Mouse (Mus musculus): ENCODE data around the gene Mecr. TPM values are rescaled to one million over a fixed set of nuclear protein-coding genes. Genes with fewer than 3 reads are reported as not detected.

The Mecr gene
- total and polyA plus RNA-seq, 3 experiments, result 92.1 to 137 TPM; not detected in 1

GRCm38 (mm10) chr4:131821161-131821731 is 22.0 kb upstream of the Mecr start:
- H3K79me2 ChIP-seq (ENCODE audit: control insufficient read depth, insufficient read depth, low read length, poor library complexity), result no peaks in the 10 kb centered on the region
- no peak for DNase-seq (ENCODE audit: low read depth, low spot score)
- H3K4me3 ChIP-seq (ENCODE audit: control insufficient read depth in 1 of 2, insufficient read depth in 1 of 2, low read depth in 2 of 2, low read length in 2 of 2), result no peak overlapping the region
- H3K4me1 ChIP-seq (ENCODE audit: control insufficient read depth in 1 of 2, insufficient read depth in 2 of 2, low read length in 2 of 2), result no peaks in the 10 kb centered on the region
- no peak overlapping the region for H3K27ac ChIP-seq (ENCODE audit: control insufficient read depth, low read depth, low read length)
- no peaks in the 10 kb centered on the region for H3K27me3 ChIP-seq (ENCODE audit: control insufficient read depth in 1 of 2, insufficient read depth in 2 of 2, low read length in 2 of 2)
- TF ChIP-seq SIN3A (IDR thresholded peaks at IDR 0.05; ENCODE audit: low read length), result no peak
- TF ChIP-seq TAL1 (IDR thresholded peaks at IDR 0.05; ENCODE audit: low read length), result no peak
- TF ChIP-seq MAX (IDR thresholded peaks at IDR 0.05; ENCODE audit: low read length), result no peak
- no peak for TF ChIP-seq MYC (IDR thresholded peaks at IDR 0.05; ENCODE audit: low read depth, low read length)
- TF ChIP-seq ZNF384 (IDR thresholded peaks at IDR 0.05; ENCODE audit: low read depth, low read length), result no peak
- no peak for TF ChIP-seq EP300 (IDR thresholded peaks at IDR 0.05; ENCODE audit: low read depth in 1 of 2, low read length in 2 of 2)
- no peak for TF ChIP-seq E2F4 (IDR thresholded peaks at IDR 0.05; ENCODE audit: borderline replicate concordance, low read depth, low read length)
- no peak for TF ChIP-seq MAFK (IDR thresholded peaks at IDR 0.05; ENCODE audit: borderline replicate concordance, low read depth, low read length)
- no peak for TF ChIP-seq CHD2 (IDR thresholded peaks at IDR 0.05; ENCODE audit: low read length)
- no peak for TF ChIP-seq ZKSCAN1 (IDR thresholded peaks at IDR 0.05; ENCODE audit: low read depth, low read length)
- TF ChIP-seq TBP (IDR thresholded peaks at IDR 0.05; ENCODE audit: low read depth, low read length), result no peak
- no peak for TF ChIP-seq POLR2AphosphoS5 (IDR thresholded peaks at IDR 0.05; ENCODE audit: borderline replicate concordance, low read depth, low read length)
- TF ChIP-seq USF1 (IDR thresholded peaks at IDR 0.05; ENCODE audit: low read depth, low read length), result no peak
- no peak for TF ChIP-seq MXI1 (IDR thresholded peaks at IDR 0.05; ENCODE audit: low read depth, low read length)
- TF ChIP-seq MYB (IDR thresholded peaks at IDR 0.05; ENCODE audit: low read depth, low read length), result no peak
- TF ChIP-seq POLR2A (IDR thresholded peaks at IDR 0.05; ENCODE audit: control insufficient read depth in 1 of 2, insufficient read depth in 1 of 2, low read depth in 1 of 2, low read length in 2 of 2, poor library complexity in 1 of 2), result no peak
- no peak for TF ChIP-seq JUND (IDR thresholded peaks at IDR 0.05; ENCODE audit: low read depth, low read length)
- H3K36me3 ChIP-seq (ENCODE audit: control insufficient read depth in 1 of 2, insufficient read depth in 2 of 2, low read length in 2 of 2), result no peaks in the 10 kb centered on the region
- no peaks in the 10 kb centered on the region for H3K9me3 ChIP-seq (replicated peaks; ENCODE audit: insufficient read depth, low read length)
- no peak overlapping the region for H3K9ac ChIP-seq (ENCODE audit: control insufficient read depth, low read depth, low read length, poor library complexity, severe bottlenecking)

DNA sequence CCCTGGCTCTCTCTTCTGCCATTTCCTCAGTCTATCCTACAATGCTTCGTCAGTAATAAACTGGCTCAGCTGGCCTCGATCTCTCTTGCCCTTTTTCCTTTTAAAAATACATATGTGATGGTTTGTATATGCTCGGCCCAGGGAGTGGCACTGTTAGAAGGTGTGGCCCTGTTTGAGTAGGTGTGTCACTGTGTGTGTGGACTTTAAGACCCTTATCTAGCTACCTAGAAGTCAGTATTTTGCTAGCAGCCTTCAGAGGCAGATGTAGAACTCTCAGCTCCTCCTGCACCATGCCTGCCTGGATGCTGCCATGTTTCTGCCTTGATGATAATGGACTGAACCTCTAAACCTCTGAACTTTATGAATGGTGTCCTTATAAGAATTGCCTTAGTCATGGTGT is 20.7 kb upstream of the Mecr start:
- H3K36me3 ChIP-seq (ENCODE audit: control insufficient read depth in 1 of 2, insufficient read depth in 2 of 2, low read length in 2 of 2), result no peaks in the 10 kb centered on the region
- H3K9ac ChIP-seq (ENCODE audit: control insufficient read depth, low read depth, low read length, poor library complexity, severe bottlenecking), result no peak overlapping the region
- no peaks in the 10 kb centered on the region for H3K9me3 ChIP-seq (replicated peaks; ENCODE audit: insufficient read depth, low read length)
- H3K4me1 ChIP-seq (ENCODE audit: control insufficient read depth in 1 of 2, insufficient read depth in 2 of 2, low read length in 2 of 2), result no peaks in the 10 kb centered on the region
- no peaks in the 10 kb centered on the region for H3K79me2 ChIP-seq (ENCODE audit: control insufficient read depth, insufficient read depth, low read length, poor library complexity)
- no peaks in the 10 kb centered on the region for H3K27me3 ChIP-seq (ENCODE audit: control insufficient read depth in 1 of 2, insufficient read depth in 2 of 2, low read length in 2 of 2)
- H3K4me3 ChIP-seq (ENCODE audit: control insufficient read depth in 1 of 2, insufficient read depth in 1 of 2, low read depth in 2 of 2, low read length in 2 of 2), result no peak overlapping the region
- DNase-seq (ENCODE audit: low read depth, low spot score), result no peak
- H3K27ac ChIP-seq (ENCODE audit: control insufficient read depth, low read depth, low read length), result no peak overlapping the region
- no peak for TF ChIP-seq ELF1 (IDR thresholded peaks at IDR 0.05; ENCODE audit: low read depth, low read length)
- no peak for TF ChIP-seq TCF12 (IDR thresholded peaks at IDR 0.05; ENCODE audit: low read depth, low read length)
- TF ChIP-seq ZKSCAN1 (IDR thresholded peaks at IDR 0.05; ENCODE audit: low read depth, low read length), result no peak
- TF ChIP-seq POLR2AphosphoS5 (IDR thresholded peaks at IDR 0.05; ENCODE audit: borderline replicate concordance, low read depth, low read length), result no peak
- no peak for TF ChIP-seq RCOR1 (IDR thresholded peaks at IDR 0.05; ENCODE audit: low read depth, low read length)

All from MEL (cell line).